Mouse (Mus musculus): ENCODE measurements around the gene Tbx2. TPM values are rescaled to one million over a fixed set of nuclear protein-coding genes. Genes with fewer than 3 reads are reported as not detected.

Gene Tbx2
- 2.2 and 4.0 TPM in 2 replicates for polyA plus RNA-seq (2014; fragmentation: Nextera tagmentation; extraction: Ambion mirVana)

DNA sequence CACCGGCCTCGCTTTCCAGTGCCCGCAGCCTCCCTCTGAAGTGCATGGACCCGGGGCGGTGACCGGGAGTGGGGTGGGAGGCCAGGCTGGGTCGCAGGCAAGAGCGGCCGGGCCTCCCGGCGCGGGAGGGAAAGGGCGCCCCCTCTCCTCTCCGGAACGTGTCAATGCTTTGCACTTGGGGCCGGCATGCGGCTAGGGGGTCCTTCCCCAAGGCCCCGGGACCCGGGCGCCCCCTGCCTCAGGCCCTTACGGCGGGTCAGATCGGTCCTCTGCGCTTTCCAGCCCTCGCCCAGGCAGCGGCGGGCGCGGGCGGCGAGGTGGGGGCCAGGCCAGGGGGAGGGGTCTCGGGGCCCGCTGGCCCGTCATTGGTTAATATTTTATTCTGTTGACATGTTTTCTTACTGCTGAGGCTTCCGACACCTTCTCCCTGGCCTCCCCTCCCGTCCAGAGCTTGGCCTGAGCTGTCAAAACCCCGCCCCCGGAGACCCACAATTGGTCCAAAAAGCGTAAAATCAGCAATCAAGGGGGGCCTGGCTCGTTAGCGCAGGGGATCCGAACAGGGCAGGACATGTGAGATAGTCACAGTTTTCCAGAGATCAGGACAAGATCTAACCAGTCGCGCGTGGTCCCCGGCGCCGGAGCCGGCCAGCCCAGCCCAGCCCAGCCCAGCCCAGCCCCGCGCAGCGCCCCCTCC is at the start of gene Tbx2:
Tbx2 (plus strand) TSS at position 321 of the 694 bp plus-strand sequence.
- WGBS: under 1% methylated on average over 35 of the region's 52 CpGs
- peaks cover 17 to 33% of the 10 kb centered on the region in 2 experiments for H3K4me1 ChIP-seq (ENCODE audit: control insufficient read depth in 2 of 2, insufficient read depth in 2 of 2, low read length in 2 of 2)

GRCm38 (mm10) chr11:85786113-85786718 is 46.1 kb upstream of the Tbx2 start:
- no peaks in the 10 kb centered on the region for H3K9me3 ChIP-seq (ENCODE audit: control insufficient read depth, low read length)
- no peak overlapping the region for H3K9ac ChIP-seq (ENCODE audit: low read length)
- no peak overlapping the region for H3K27ac ChIP-seq (replicated peaks in 1 of 2; ENCODE audit: control insufficient read depth in 1 of 2, insufficient read depth in 1 of 2, low read depth in 2 of 2, low read length in 2 of 2)
- 78% methylated on average over 3 of the region's 3 CpGs for WGBS
- no peaks in the 10 kb centered on the region for H3K36me3 ChIP-seq (ENCODE audit: control insufficient read depth, insufficient read depth, low read length)
- no peaks in the 10 kb centered on the region; a peak in 1 of 4 replicates for H3K4me1 ChIP-seq (ENCODE audit: control insufficient read depth in 2 of 2, insufficient read depth in 2 of 2, low read length in 2 of 2)
- ATAC-seq (ENCODE audit: insufficient number of reproducible peaks, insufficient read depth, low FRiP score, low read depth): no peak
- no peak overlapping the region for H3K4me2 ChIP-seq (ENCODE audit: low read length)
- no peak overlapping the region for H3K4me3 ChIP-seq (ENCODE audit: control insufficient read depth in 1 of 2, insufficient read depth in 1 of 2, low read depth in 1 of 2, low read length in 2 of 2)
- peaks cover 47% of the 10 kb centered on the region for H3K27me3 ChIP-seq (ENCODE audit: control insufficient read depth, insufficient read depth, low read length)

More for the DNA sequence above, at the start of gene Tbx2:
- H3K4me3 ChIP-seq (ENCODE audit: control insufficient read depth in 1 of 2, insufficient read depth in 1 of 2, low read depth in 1 of 2, low read length in 2 of 2): peak within 1 kb of the TSS; percentile 59 to 65
- no peaks in the 10 kb centered on the region for H3K9me3 ChIP-seq (ENCODE audit: control insufficient read depth, low read length)
- peak within 1 kb of the TSS; percentile 92 for H3K4me2 ChIP-seq (ENCODE audit: low read length)
- peak; percentile 34 for ATAC-seq (ENCODE audit: insufficient number of reproducible peaks, insufficient read depth, low FRiP score, low read depth)
- H3K27me3 ChIP-seq (ENCODE audit: control insufficient read depth, insufficient read depth, low read length): peaks cover 85% of the 10 kb centered on the region
- peak within 1 kb of the TSS; percentile 79 for H3K9ac ChIP-seq (ENCODE audit: low read length)
- H3K27ac ChIP-seq (replicated peaks in 1 of 2; ENCODE audit: control insufficient read depth in 1 of 2, insufficient read depth in 1 of 2, low read depth in 2 of 2, low read length in 2 of 2): peak within 1 kb of the TSS; percentile 2 to 61; a peak in 3 of 4 replicates
- H3K36me3 ChIP-seq (ENCODE audit: control insufficient read depth, insufficient read depth, low read length): no peaks in the 10 kb centered on the region

DNA sequence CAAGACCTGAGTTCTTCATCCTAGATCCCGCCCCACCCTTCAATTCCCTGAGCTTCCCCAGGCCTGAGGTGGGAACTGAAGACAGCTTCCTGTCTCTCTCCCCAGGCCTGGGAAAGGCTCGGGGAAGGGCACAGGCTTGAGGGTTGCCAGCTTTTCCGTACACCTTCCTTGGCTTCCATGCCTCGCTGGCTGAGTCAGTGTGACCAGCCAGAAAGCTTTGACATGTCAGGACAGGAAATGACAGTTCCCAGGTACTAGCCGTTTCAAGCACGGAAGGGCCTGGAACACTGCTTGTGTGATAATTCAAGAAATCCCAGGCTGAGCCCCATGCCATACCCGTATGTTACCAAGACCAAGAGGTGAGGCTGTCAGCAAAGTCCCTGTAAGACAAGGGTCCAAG is 42.6 kb upstream of the Tbx2 start:
- Histone ChIP-seq H3K9ac (ENCODE audit: low read length) (no peak overlapping the region), H3K36me3 (ENCODE audit: control insufficient read depth, insufficient read depth, low read length) (no peaks in the 10 kb centered on the region), H3K9me3 (ENCODE audit: control insufficient read depth, low read length) (no peaks in the 10 kb centered on the region), H3K4me1 (ENCODE audit: control insufficient read depth in 2 of 2, insufficient read depth in 2 of 2, low read length in 2 of 2) (no peaks in the 10 kb centered on the region; a peak in 1 of 4 replicates), H3K27me3 (ENCODE audit: control insufficient read depth, insufficient read depth, low read length) (peaks cover 49% of the 10 kb centered on the region), H3K4me2 (ENCODE audit: low read length) (no peak overlapping the region), H3K27ac (replicated peaks in 1 of 2; ENCODE audit: control insufficient read depth in 1 of 2, insufficient read depth in 1 of 2, low read depth in 2 of 2, low read length in 2 of 2) (no peak overlapping the region), H3K4me3 (ENCODE audit: control insufficient read depth in 1 of 2, insufficient read depth in 1 of 2, low read depth in 1 of 2, low read length in 2 of 2) (no peak overlapping the region)
- WGBS: 58% methylated on average over 7 of the region's 7 CpGs
- no peak for ATAC-seq (ENCODE audit: insufficient number of reproducible peaks, insufficient read depth, low FRiP score, low read depth)

DNA sequence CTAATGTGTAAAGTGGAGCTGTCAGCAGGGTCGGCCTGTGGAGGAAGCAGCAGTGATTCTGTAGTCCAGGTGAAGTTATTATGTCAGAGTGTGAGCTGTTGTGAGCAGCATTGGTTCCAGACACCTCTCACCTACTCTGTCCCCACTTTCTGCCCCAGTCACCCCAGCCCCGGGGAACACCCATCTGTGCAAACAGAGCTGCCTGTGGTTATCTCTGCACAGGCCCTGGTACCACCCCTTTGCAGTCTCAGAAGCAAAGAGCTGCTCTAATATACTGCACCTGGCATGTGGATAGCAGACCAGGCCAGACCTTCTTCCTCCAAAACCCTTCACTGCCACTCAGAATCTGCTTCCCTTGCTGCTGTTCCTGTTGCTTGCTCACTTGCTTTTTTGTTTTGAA is 42.1 kb upstream of the Tbx2 start:
- Histone ChIP-seq H3K4me1 (ENCODE audit: control insufficient read depth in 2 of 2, insufficient read depth in 2 of 2, low read length in 2 of 2) (no peaks in the 10 kb centered on the region; a peak in 1 of 4 replicates), H3K9me3 (ENCODE audit: control insufficient read depth, low read length) (no peaks in the 10 kb centered on the region), H3K4me2 (ENCODE audit: low read length) (no peak overlapping the region), H3K36me3 (ENCODE audit: control insufficient read depth, insufficient read depth, low read length) (no peaks in the 10 kb centered on the region), H3K27ac (replicated peaks in 1 of 2; ENCODE audit: control insufficient read depth in 1 of 2, insufficient read depth in 1 of 2, low read depth in 2 of 2, low read length in 2 of 2) (no peak overlapping the region), H3K27me3 (ENCODE audit: control insufficient read depth, insufficient read depth, low read length) (peaks cover 54% of the 10 kb centered on the region), H3K9ac (ENCODE audit: low read length) (no peak overlapping the region), H3K4me3 (ENCODE audit: control insufficient read depth in 1 of 2, insufficient read depth in 1 of 2, low read depth in 1 of 2, low read length in 2 of 2) (no peak overlapping the region)
- no peak for ATAC-seq (ENCODE audit: insufficient number of reproducible peaks, insufficient read depth, low FRiP score, low read depth)
- 47% methylated on average over 2 of the region's 2 CpGs for WGBS

DNA sequence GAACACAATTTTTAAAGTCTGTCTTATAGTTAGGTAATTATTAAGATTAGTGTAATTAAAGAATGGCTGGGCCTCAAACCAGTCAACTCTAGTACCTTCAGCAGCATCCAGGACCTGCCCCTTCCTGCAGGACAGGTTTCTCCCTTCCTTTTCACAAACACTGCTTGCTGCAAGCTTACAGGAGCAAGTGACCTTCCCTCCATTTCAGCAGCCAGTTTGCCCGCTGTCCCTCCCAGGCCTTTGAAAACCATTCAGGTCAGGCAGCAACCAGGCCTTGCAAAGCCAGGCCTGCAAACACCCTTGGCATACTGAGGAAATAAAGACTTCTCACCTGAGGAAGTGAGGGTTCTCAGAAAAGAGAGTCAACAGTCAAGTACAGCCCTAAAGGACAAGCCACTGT is 41.1 kb upstream of the Tbx2 start:
- H3K4me2 ChIP-seq (ENCODE audit: low read length): no peak overlapping the region
- ATAC-seq (ENCODE audit: insufficient number of reproducible peaks, insufficient read depth, low FRiP score, low read depth): no peak
- no peak overlapping the region for H3K27ac ChIP-seq (replicated peaks in 1 of 2; ENCODE audit: control insufficient read depth in 1 of 2, insufficient read depth in 1 of 2, low read depth in 2 of 2, low read length in 2 of 2)
- no peaks in the 10 kb centered on the region; a peak in 1 of 4 replicates for H3K4me1 ChIP-seq (ENCODE audit: control insufficient read depth in 2 of 2, insufficient read depth in 2 of 2, low read length in 2 of 2)
- 100% methylated on average over 1 of the region's 1 CpGs for WGBS
- H3K4me3 ChIP-seq (ENCODE audit: control insufficient read depth in 1 of 2, insufficient read depth in 1 of 2, low read depth in 1 of 2, low read length in 2 of 2): no peak overlapping the region
- peaks cover 63% of the 10 kb centered on the region for H3K27me3 ChIP-seq (ENCODE audit: control insufficient read depth, insufficient read depth, low read length)
- H3K9me3 ChIP-seq (ENCODE audit: control insufficient read depth, low read length): no peaks in the 10 kb centered on the region
- H3K36me3 ChIP-seq (ENCODE audit: control insufficient read depth, insufficient read depth, low read length): no peaks in the 10 kb centered on the region
- H3K9ac ChIP-seq (ENCODE audit: low read length): no peak overlapping the region

DNA sequence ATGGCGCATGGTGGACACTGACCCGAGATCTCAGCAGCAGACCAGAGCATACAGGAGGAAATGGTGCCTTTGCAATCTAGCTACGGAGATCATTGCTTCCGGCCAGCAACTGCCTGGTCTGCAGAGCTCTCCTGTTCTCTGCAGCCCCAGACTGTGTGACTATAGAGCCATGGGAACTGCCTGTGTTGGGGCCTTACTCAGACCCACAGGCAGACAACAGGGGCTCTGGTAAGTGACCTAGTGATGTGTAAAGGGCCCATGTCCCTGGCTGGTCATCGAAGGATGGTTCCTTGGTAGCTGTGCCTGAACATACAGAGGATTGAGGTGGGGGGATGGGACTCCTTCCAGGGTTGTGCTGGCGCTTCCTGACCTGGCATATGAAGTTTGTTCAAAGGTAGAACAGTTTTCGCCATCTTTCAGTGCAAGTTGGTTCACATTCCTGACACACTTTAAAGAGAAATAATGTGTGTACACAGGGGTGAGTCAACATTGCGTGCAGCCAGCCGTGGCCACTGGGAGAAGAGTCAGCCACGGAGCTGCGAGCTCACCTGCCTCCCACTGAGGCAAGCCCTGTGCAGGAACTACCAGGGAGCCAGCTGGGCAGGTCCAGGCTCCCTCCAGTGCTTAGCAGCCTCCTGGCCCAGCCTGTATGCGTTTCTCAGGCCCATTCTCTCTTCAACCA is 39.7 kb upstream of the Tbx2 start:
- no peak for ATAC-seq (ENCODE audit: insufficient number of reproducible peaks, insufficient read depth, low FRiP score, low read depth)
- Histone ChIP-seq H3K36me3 (ENCODE audit: control insufficient read depth, insufficient read depth, low read length) (no peaks in the 10 kb centered on the region), H3K9me3 (ENCODE audit: control insufficient read depth, low read length) (no peaks in the 10 kb centered on the region), H3K4me1 (ENCODE audit: control insufficient read depth in 2 of 2, insufficient read depth in 2 of 2, low read length in 2 of 2) (no peaks in the 10 kb centered on the region; a peak in 1 of 4 replicates), H3K27me3 (ENCODE audit: control insufficient read depth, insufficient read depth, low read length) (peaks cover 72% of the 10 kb centered on the region), H3K4me3 (ENCODE audit: control insufficient read depth in 1 of 2, insufficient read depth in 1 of 2, low read depth in 1 of 2, low read length in 2 of 2) (no peak overlapping the region), H3K9ac (ENCODE audit: low read length) (no peak overlapping the region), H3K27ac (replicated peaks in 1 of 2; ENCODE audit: control insufficient read depth in 1 of 2, insufficient read depth in 1 of 2, low read depth in 2 of 2, low read length in 2 of 2) (no peak overlapping the region), H3K4me2 (ENCODE audit: low read length) (no peak overlapping the region)
- WGBS: 75% methylated on average over 12 of the region's 12 CpGs

DNA sequence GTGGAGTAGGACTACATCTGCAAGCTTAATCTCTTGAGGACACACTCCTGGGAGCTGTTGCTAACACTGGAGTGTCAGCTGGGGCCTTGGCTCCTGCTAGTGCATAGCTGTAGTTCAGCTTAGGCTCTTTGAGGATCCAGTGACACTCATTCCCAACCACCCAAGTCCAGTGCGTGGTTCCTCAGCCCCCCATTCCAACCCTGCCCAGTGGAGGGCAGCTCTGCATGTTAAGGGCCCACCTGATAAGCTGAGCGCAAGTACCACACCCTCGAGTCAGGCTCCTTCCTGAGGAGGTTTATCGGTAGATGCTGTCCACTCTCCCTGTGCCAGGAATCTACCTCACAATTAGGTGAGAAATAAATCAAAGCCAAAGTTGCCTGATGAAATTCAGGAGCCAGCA is 32.9 kb upstream of the Tbx2 start:
- H3K27ac ChIP-seq (replicated peaks in 1 of 2; ENCODE audit: control insufficient read depth in 1 of 2, insufficient read depth in 1 of 2, low read depth in 2 of 2, low read length in 2 of 2): peak overlapping the region; percentile 7 to 25; a peak in 1 of 4 replicates
- WGBS: 9% methylated on average over 4 of the region's 4 CpGs
- no peaks in the 10 kb centered on the region for H3K36me3 ChIP-seq (ENCODE audit: control insufficient read depth, insufficient read depth, low read length)
- no peaks in the 10 kb centered on the region for H3K9me3 ChIP-seq (ENCODE audit: control insufficient read depth, low read length)
- H3K4me3 ChIP-seq (ENCODE audit: control insufficient read depth in 1 of 2, insufficient read depth in 1 of 2, low read depth in 1 of 2, low read length in 2 of 2): no peak overlapping the region
- H3K4me2 ChIP-seq (ENCODE audit: low read length): peak overlapping the region; percentile 49
- ATAC-seq (ENCODE audit: insufficient number of reproducible peaks, insufficient read depth, low FRiP score, low read depth): 0 out of 2 replicates have a peak, but pooled peaks have one; percentile 14
- peaks cover 32 to 48% of the 10 kb centered on the region in 2 experiments for H3K4me1 ChIP-seq (ENCODE audit: control insufficient read depth in 2 of 2, insufficient read depth in 2 of 2, low read length in 2 of 2)
- H3K27me3 ChIP-seq (ENCODE audit: control insufficient read depth, insufficient read depth, low read length): peaks cover 71% of the 10 kb centered on the region
- no peak overlapping the region for H3K9ac ChIP-seq (ENCODE audit: low read length)

All from heart, embryonic 14.5 days (tissue).